Mouse (Mus musculus) R1 (cell line): ENCODE measurements around the gene Ctsll3.

ENCODE experiments used
- DNase-seq: peaks from one replicate; pipeline ENCODE4 v3.0.0-alpha.2; 2018; ENCODE audit warnings: low read depth, low spot score

The Ctsll3 gene

GRCm38 (mm10) chr13:60802749-60803148 lies at the start of gene Ctsll3:
Ctsll3 (minus strand) TSS chr13:60802849.
- DNase-seq: no peak

GRCm38 (mm10) chr13:60848241-60849120 lies 45.8 kb upstream of the Ctsll3 start:
- no peak for DNase-seq

- DNase-seq: no peak
These were observed 40.5 kb upstream of the Ctsll3 start for GRCm38 (mm10) chr13:60843153-60843552.

- DNase-seq: no peak
These were observed 40.1 kb upstream of the Ctsll3 start for GRCm38 (mm10) chr13:60842703-60843102.

- no peak for DNase-seq
These were observed 36.8 kb upstream of the Ctsll3 start for GRCm38 (mm10) chr13:60839353-60839902.

- peak; percentile 9 for DNase-seq
These were observed 23.4 kb upstream of the Ctsll3 start for GRCm38 (mm10) chr13:60826052-60826451.

GRCm38 (mm10) chr13:60820486-60821175 lies 18.0 kb upstream of the Ctsll3 start:
- DNase-seq: no peak

- peak; percentile 49 for DNase-seq
These were observed 16.8 kb upstream of the Ctsll3 start for GRCm38 (mm10) chr13:60819469-60819868.

GRCm38 (mm10) chr13:60813722-60814121 lies 11.1 kb upstream of the Ctsll3 start:
- DNase-seq: no peak

- no peak for DNase-seq
These were observed 10.1 kb upstream of the Ctsll3 start for GRCm38 (mm10) chr13:60812768-60813167.

- no peak for DNase-seq
These were observed 7.0 kb upstream of the Ctsll3 start for GRCm38 (mm10) chr13:60809690-60810089.

- DNase-seq: no peak
These were observed 13.2 kb downstream of the Ctsll3 start for GRCm38 (mm10) chr13:60789466-60789865.

GRCm38 (mm10) chr13:60786264-60786663 lies 16.4 kb downstream of the Ctsll3 start, which contains the start of gene BC051665:
BC051665 (minus strand) TSS chr13:60786364.
- DNase-seq: no peak

- no peak for DNase-seq
These were observed 19.3 kb downstream of the Ctsll3 start for GRCm38 (mm10) chr13:60783301-60783700.

GRCm38 (mm10) chr13:60780534-60780933 lies 22.1 kb downstream of the Ctsll3 start:
- DNase-seq: no peak

GRCm38 (mm10) chr13:60761161-60761560 lies 41.5 kb downstream of the Ctsll3 start:
- DNase-seq: no peak

- DNase-seq: no peak
These were observed 42.3 kb downstream of the Ctsll3 start for GRCm38 (mm10) chr13:60760392-60760791.

GRCm38 (mm10) chr13:60759136-60759535 lies 43.5 kb downstream of the Ctsll3 start:
- peak; percentile 51 for DNase-seq

- no peak for DNase-seq
These were observed 45.4 kb downstream of the Ctsll3 start for GRCm38 (mm10) chr13:60757292-60757691.

GRCm38 (mm10) chr13:60755251-60755650 lies 47.4 kb downstream of the Ctsll3 start:
- DNase-seq: no peak

GRCm38 (mm10) chr13:60753216-60753615 lies 49.4 kb downstream of the Ctsll3 start:
- DNase-seq: no peak

GRCm38 (mm10) chr13:60750930-60751329 lies 51.7 kb downstream of the Ctsll3 start:
- DNase-seq: no peak
